Comparison of ENCODE assay signal across 29 mouse cellular contexts in genomic region chr8:94357220-94357619, GRCm38 (mm10). TPM values are rescaled to one million over a fixed set of nuclear protein-coding genes. Genes with fewer than 3 reads are reported as not detected.
A peak's percentile ranks its signal among the peaks of the same experiment; 100 is the strongest.
DNase-seq lines count a peak whose midpoint lies in the region; ATAC-seq and TF ChIP-seq lines count a peak whose summit lies in the region.
"Had no signal": no experiment of that assay in that cellular context is flagged by ENCODE, and none has a peak within 500 bp of the region (broad histone marks: within the 10 kb centered on the region; RNA-seq: fewer than 3 reads in every experiment).

No protein-coding gene starts in this region.

- H3K4me1 ChIP-seq in liver, postnatal 0 days (ENCODE audit: insufficient read depth), result peaks cover 54% of the 10 kb centered on the region
- H3K4me1 ChIP-seq in liver, embryonic 11.5 days (replicated peaks; ENCODE audit: control insufficient read depth, insufficient read depth, low read length), result no peaks in the 10 kb centered on the region
- H3K4me1 ChIP-seq in heart, embryonic 12.5 days (replicated peaks), result peaks cover 27% of the 10 kb centered on the region
- H3K4me1 ChIP-seq in heart, embryonic 16.5 days (ENCODE audit: control insufficient read depth, insufficient read depth, low read length), result peaks cover 36% of the 10 kb centered on the region
- H3K4me1 ChIP-seq in stomach, postnatal 0 days (replicated peaks; ENCODE audit: control insufficient read depth, insufficient read depth), result peaks cover 8% of the 10 kb centered on the region; the same call in 1 of the 2 replicates
- H3K4me1 ChIP-seq: limb, embryonic 10.5 days; neural tube, embryonic 13.5 days had no signal

- no peak for TF ChIP-seq EP300 in liver, postnatal 0 days (IDR thresholded peaks at IDR 0.05; ENCODE audit: low read depth)
- no peak for TF ChIP-seq EP300 in stomach, postnatal 0 days (optimal IDR thresholded peaks at IDR 0.05)

- peak overlapping the region; percentile 98 for H3K27ac ChIP-seq in liver, postnatal 0 days (ENCODE audit: low read depth)
- no peak overlapping the region for H3K27ac ChIP-seq in liver, embryonic 11.5 days (ENCODE audit: low read depth, low read length)
- peak overlapping the region; percentile 45 for H3K27ac ChIP-seq in heart, embryonic 12.5 days (ENCODE audit: poor library complexity, severe bottlenecking)
- peak overlapping the region; percentile 86 for H3K27ac ChIP-seq in heart, embryonic 16.5 days (ENCODE audit: low read length)
- H3K27ac ChIP-seq in stomach, postnatal 0 days (replicated peaks), result no peak overlapping the region
- H3K27ac ChIP-seq: hindbrain, postnatal 0 days; intestine, embryonic 15.5 days; limb, embryonic 10.5 days; limb, embryonic 15.5 days; liver, embryonic 14.5 days; lung, embryonic 15.5 days; neural tube, embryonic 13.5 days had no signal

- no peaks in the 10 kb centered on the region for H3K27me3 ChIP-seq in liver, postnatal 0 days (ENCODE audit: insufficient read depth, low read length)
- no peaks in the 10 kb centered on the region for H3K27me3 ChIP-seq in liver, embryonic 11.5 days (replicated peaks; ENCODE audit: control insufficient read depth, insufficient read depth, low read length)
- no peaks in the 10 kb centered on the region for H3K27me3 ChIP-seq in heart, embryonic 12.5 days (replicated peaks)
- H3K27me3 ChIP-seq in heart, embryonic 16.5 days (ENCODE audit: control insufficient read depth, insufficient read depth, low read length), result no peaks in the 10 kb centered on the region
- no peaks in the 10 kb centered on the region for H3K27me3 ChIP-seq in stomach, postnatal 0 days (ENCODE audit: control insufficient read depth, insufficient read depth, low read length)
- H3K27me3 ChIP-seq: intestine, embryonic 15.5 days; limb, embryonic 15.5 days; lung, embryonic 15.5 days; neural tube, embryonic 13.5 days had no signal

- ATAC-seq in liver, postnatal 0 days, result no peak
- ATAC-seq in liver, embryonic 11.5 days (replicated peaks; ENCODE audit: low FRiP score), result no peak
- peak; percentile 25; the same call in 1 of the 2 replicates for ATAC-seq in heart, embryonic 12.5 days (ENCODE audit: insufficient number of reproducible peaks, low FRiP score)
- ATAC-seq in heart, embryonic 16.5 days (replicated peaks; ENCODE audit: extremely low read depth, insufficient read depth, low FRiP score), result peak; percentile 69
- ATAC-seq in stomach, postnatal 0 days (ENCODE audit: low FRiP score, low TSS enrichment), result no peak
- ATAC-seq: forebrain, embryonic 14.5 days; hindbrain, postnatal 0 days; intestine, embryonic 15.5 days; midbrain, embryonic 16.5 days had no signal

- no peak for DNase-seq in liver, postnatal 0 days
- no peak for DNase-seq in liver, embryonic 11.5 days (ENCODE audit: low spot score)
- DNase-seq in stomach, postnatal 0 days (ENCODE audit: low spot score), result no peak
- no peak for DNase-seq in urinary bladder, postnatal 10 days (ENCODE audit: low spot score)
- DNase-seq: adrenal gland, adult 2 months; adrenal gland, postnatal 36 days; B cell, adult 2 months; cerebellum, adult 2 months; cerebellum, postnatal 25 days; gastrocnemius, postnatal 14 days; kidney, adult 2 months; kidney, postnatal 4 days; layer of hippocampus, postnatal 36 days; lung, postnatal 36 days; right cerebral cortex, postnatal 4 days; thymus, postnatal 4 days had no signal

- H3K4me2 ChIP-seq in liver, postnatal 0 days (ENCODE audit: low read depth, low read length), result peak overlapping the region; percentile 44
- no peak overlapping the region for H3K4me2 ChIP-seq in liver, embryonic 11.5 days
- 0 out of 2 replicates have a peak overlapping the region, but pooled peaks have one; percentile 4 for H3K4me2 ChIP-seq in heart, embryonic 12.5 days
- no peak overlapping the region; the same call in 1 of the 2 replicates for H3K4me2 ChIP-seq in heart, embryonic 16.5 days (ENCODE audit: low read depth, low read length)
- no peak overlapping the region for H3K4me2 ChIP-seq in stomach, postnatal 0 days (replicated peaks; ENCODE audit: low read depth)
- H3K4me2 ChIP-seq: intestine, embryonic 15.5 days; limb, embryonic 15.5 days; lung, embryonic 15.5 days; midbrain, embryonic 11.5 days; neural tube, embryonic 13.5 days had no signal

- no peaks in the 10 kb centered on the region for H3K9me3 ChIP-seq in liver, postnatal 0 days (ENCODE audit: low read length)
- no peaks in the 10 kb centered on the region for H3K9me3 ChIP-seq in liver, embryonic 11.5 days (ENCODE audit: control insufficient read depth, low read length)
- H3K9me3 ChIP-seq in heart, embryonic 12.5 days (replicated peaks), result no peaks in the 10 kb centered on the region
- no peaks in the 10 kb centered on the region for H3K9me3 ChIP-seq in heart, embryonic 16.5 days (replicated peaks; ENCODE audit: control insufficient read depth, low read length)
- no peaks in the 10 kb centered on the region for H3K9me3 ChIP-seq in stomach, postnatal 0 days (ENCODE audit: control insufficient read depth, low read length)
- H3K9me3 ChIP-seq: intestine, embryonic 15.5 days; limb, embryonic 10.5 days; limb, embryonic 15.5 days; lung, embryonic 15.5 days; neural tube, embryonic 13.5 days had no signal

- H3K9ac ChIP-seq in liver, postnatal 0 days (replicated peaks), result peak overlapping the region; percentile 3; the same call in 1 of the 2 replicates
- no peak overlapping the region for H3K9ac ChIP-seq in liver, embryonic 11.5 days (ENCODE audit: low read depth, low read length)
- no peak overlapping the region for H3K9ac ChIP-seq in heart, embryonic 12.5 days
- peak overlapping the region; percentile 35 for H3K9ac ChIP-seq in heart, embryonic 16.5 days (ENCODE audit: low read length)
- no peak overlapping the region for H3K9ac ChIP-seq in stomach, postnatal 0 days (ENCODE audit: low read length)
- H3K9ac ChIP-seq: intestine, embryonic 15.5 days; limb, embryonic 15.5 days; liver, embryonic 14.5 days; lung, embryonic 15.5 days; neural tube, embryonic 13.5 days had no signal

- no peak overlapping the region for H3K4me3 ChIP-seq in liver, postnatal 0 days (ENCODE audit: low read depth, low read length)
- H3K4me3 ChIP-seq in liver, embryonic 11.5 days (ENCODE audit: low read depth, low read length), result no peak overlapping the region
- no peak overlapping the region for H3K4me3 ChIP-seq in heart, embryonic 12.5 days
- H3K4me3 ChIP-seq in heart, embryonic 16.5 days (ENCODE audit: low read length), result no peak overlapping the region
- H3K4me3 ChIP-seq in stomach, postnatal 0 days (ENCODE audit: low read depth, low read length), result no peak overlapping the region
- H3K4me3 ChIP-seq: intestine, embryonic 15.5 days; limb, embryonic 10.5 days; limb, embryonic 15.5 days; lung, embryonic 15.5 days; neural tube, embryonic 13.5 days had no signal

- TF ChIP-seq CTCF in liver, postnatal 0 days (IDR thresholded peaks at IDR 0.05; ENCODE audit: low read depth), result 0 out of 2 replicates have a peak, but pooled peaks have one; percentile 6
- TF ChIP-seq CTCF in stomach, postnatal 0 days (IDR thresholded peaks at IDR 0.05; ENCODE audit: low read depth), result no peak

- no peaks in the 10 kb centered on the region; the same call in 1 of the 2 replicates for H3K36me3 ChIP-seq in liver, postnatal 0 days (replicated peaks; ENCODE audit: insufficient read depth, low read length)
- no peaks in the 10 kb centered on the region for H3K36me3 ChIP-seq in liver, embryonic 11.5 days (ENCODE audit: control insufficient read depth, insufficient read depth, low read length)
- no peaks in the 10 kb centered on the region for H3K36me3 ChIP-seq in heart, embryonic 12.5 days
- no peaks in the 10 kb centered on the region for H3K36me3 ChIP-seq in heart, embryonic 16.5 days (ENCODE audit: control insufficient read depth, insufficient read depth)
- H3K36me3 ChIP-seq in stomach, postnatal 0 days (ENCODE audit: control insufficient read depth, insufficient read depth, low read length), result no peaks in the 10 kb centered on the region
- H3K36me3 ChIP-seq: intestine, embryonic 15.5 days; limb, embryonic 10.5 days; limb, embryonic 15.5 days; lung, embryonic 15.5 days; neural tube, embryonic 13.5 days had no signal

- 61% methylated on average over 6 of the region's 6 CpGs for WGBS in liver, postnatal 0 days (ENCODE audit: insufficient replicate concordance)
- 61% methylated on average over 6 of the region's 6 CpGs for WGBS in liver, embryonic 11.5 days
- WGBS in heart, embryonic 12.5 days, result 33% methylated on average over 6 of the region's 6 CpGs
- 27% methylated on average over 6 of the region's 6 CpGs for WGBS in heart, embryonic 16.5 days
- WGBS in stomach, postnatal 0 days, result 69% methylated on average over 6 of the region's 6 CpGs

RNA-seq across cellular contexts. Expression of gene Slc12a3, which starts 28.2 kb away (rescaled TPM):
- polyA plus RNA-seq in liver, postnatal 0 days (2015; fragmentation: Nextera tagmentation; extraction: Ambion mirVana), result 0.99 and 1.4 TPM in 2 replicates
- polyA plus RNA-seq in liver, embryonic 11.5 days (2014; fragmentation: Nextera tagmentation; extraction: Ambion mirVana), result not detected in 2 replicates
- 0.10 TPM in 1 of 2 replicates, not detected in the other for polyA plus RNA-seq in heart, embryonic 12.5 days (2016; fragmentation: Nextera tagmentation; extraction: Ambion mirVana)
- polyA plus RNA-seq in heart, embryonic 16.5 days (2015; fragmentation: Nextera tagmentation; extraction: Ambion mirVana), result not detected in 2 replicates
- polyA plus RNA-seq in stomach, postnatal 0 days (2015; fragmentation: Nextera tagmentation; extraction: Ambion mirVana), result 0.10 and 0.22 TPM in 2 replicates
- polyA plus RNA-seq: adrenal gland, adult 2 months; embryonic facial prominence, embryonic 11.5 days; forebrain, embryonic 14.5 days; limb, embryonic 10.5 days; limb, embryonic 15.5 days; midbrain, embryonic 11.5 days; midbrain, embryonic 16.5 days had no signal

RNA-seq across cellular contexts. Expression of gene Herpud1, which starts 29.0 kb away (rescaled TPM):
- 250 and 269 TPM in 2 replicates for polyA plus RNA-seq in liver, postnatal 0 days (2015; fragmentation: Nextera tagmentation; extraction: Ambion mirVana)
- polyA plus RNA-seq in liver, embryonic 11.5 days (2014; fragmentation: Nextera tagmentation; extraction: Ambion mirVana), result 110 and 115 TPM in 2 replicates
- polyA plus RNA-seq in heart, embryonic 12.5 days (2016; fragmentation: Nextera tagmentation; extraction: Ambion mirVana), result 73.1 and 74.9 TPM in 2 replicates
- 107 and 120 TPM in 2 replicates for polyA plus RNA-seq in heart, embryonic 16.5 days (2015; fragmentation: Nextera tagmentation; extraction: Ambion mirVana)
- 224 and 255 TPM in 2 replicates for polyA plus RNA-seq in stomach, postnatal 0 days (2015; fragmentation: Nextera tagmentation; extraction: Ambion mirVana)

Comparison
In these comparisons a context has a peak if more than half of its experiments do, and no peak if none do; other contexts are left out.
1. H3K27ac ChIP-seq: peak in liver, postnatal 0 days (single experiment), heart, embryonic 12.5 days (single experiment) and heart, embryonic 16.5 days (single experiment); none in liver, embryonic 11.5 days (single experiment) and stomach, postnatal 0 days (single experiment).
2. H3K4me2 ChIP-seq: peak in liver, postnatal 0 days (single experiment) and heart, embryonic 12.5 days (single experiment); none in liver, embryonic 11.5 days (single experiment), heart, embryonic 16.5 days (single experiment) and stomach, postnatal 0 days (single experiment).
3. H3K9ac ChIP-seq: peak in liver, postnatal 0 days (single experiment) and heart, embryonic 16.5 days (single experiment); none in liver, embryonic 11.5 days (single experiment), heart, embryonic 12.5 days (single experiment) and stomach, postnatal 0 days (single experiment).
4. ATAC-seq: peak in heart, embryonic 12.5 days (single experiment) and heart, embryonic 16.5 days (single experiment); none in liver, postnatal 0 days (single experiment), liver, embryonic 11.5 days (single experiment) and stomach, postnatal 0 days (single experiment).